Mouse (Mus musculus) left cerebral cortex, adult 2 months (tissue): ENCODE results near the gene Vegfb. TPM values are rescaled to one million over a fixed set of nuclear protein-coding genes. Genes with fewer than 3 reads are reported as not detected.

ENCODE experiments used
- DNase-seq, 2 experiments: peaks; one replicate each; pipeline ENCODE4 v3.0.0; 2021 to 2022; ENCODE audit warnings: low spot score in 2 of 2, mixed read lengths in 1 of 2; ENCODE audit errors: extremely low spot score in 1 of 2
- H3K27ac ChIP-seq: fragments of 200-600 bp; 2 replicates; pipeline ENCODE4 v1.8.1; 2022
- H3K4me3 ChIP-seq: fragments of 200-600 bp; 2 replicates; pipeline ENCODE4 v1.8.1; 2022
- CTCF ChIP-seq: fragments of 200-600 bp; IDR thresholded peaks from 2 replicates; pipeline ENCODE4 v1.8.1; 2022; ENCODE audit warnings: antibody characterized with exemption, mild to moderate bottlenecking, moderate library complexity
- intact Hi-C: fragments of 180-260 bp; cut with DNase I; formaldehyde crosslinking; loops from one replicate; pipeline ENCODE4 v1.15.1; 2025
- total RNA-seq, 2 experiments: library from RNA; stranded (reverse); gene quantifications; 2 replicates each; pipeline ENCODE4 v1.2.3; 2021

The Vegfb gene
- total RNA-seq, 2 experiments from 2014 or later: 89.4 to 101 TPM

DNA sequence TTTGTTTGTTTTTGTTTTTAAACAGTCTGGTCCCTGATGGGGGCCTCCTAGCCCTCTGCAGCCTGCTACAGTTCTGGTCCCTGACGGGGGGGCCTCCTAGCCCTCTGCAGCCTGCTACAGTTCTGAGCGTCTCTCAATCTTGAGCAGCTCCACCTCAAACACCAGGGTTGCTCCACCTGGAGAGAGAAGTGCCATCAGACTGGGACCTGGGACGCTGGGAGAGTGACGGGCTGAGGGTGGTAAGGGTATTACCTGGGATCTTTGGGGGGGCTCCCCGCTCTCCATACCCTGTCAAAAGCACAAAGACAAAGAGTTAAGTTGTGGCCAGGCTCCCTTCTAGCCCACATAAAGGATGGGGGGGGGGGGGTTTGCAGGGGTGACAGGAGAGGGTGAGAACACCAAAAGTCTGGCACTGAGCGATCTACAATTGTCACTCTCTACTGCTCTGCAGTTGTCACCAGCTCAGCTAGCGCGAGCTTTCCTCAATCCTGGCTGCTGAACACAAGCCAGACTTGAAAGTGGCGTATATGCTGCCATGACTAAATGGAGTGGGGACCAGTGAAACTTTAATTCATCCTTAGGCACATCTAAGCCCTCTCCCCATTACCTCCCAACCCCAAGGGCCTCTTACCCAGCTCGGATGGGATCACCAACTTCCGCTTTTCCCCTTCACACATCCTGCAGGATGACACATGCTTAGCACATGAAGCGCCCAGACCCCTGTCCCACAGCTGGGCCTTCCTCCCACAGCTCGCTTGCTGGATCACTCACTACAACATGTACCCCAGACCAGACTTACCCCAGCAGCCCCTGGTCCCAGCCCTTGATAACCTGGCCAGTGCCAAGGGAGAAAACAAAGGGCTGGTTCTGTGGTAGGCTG, 9.5 kb downstream of the Vegfb start:
- peak overlapping the region; percentile 99; the same call in 1 of the 2 replicates for H3K27ac ChIP-seq
- peak overlapping the region; percentile 91 for H3K4me3 ChIP-seq
- DNase-seq: no peak
- TF ChIP-seq CTCF: no peak
- intact Hi-C loops: loop anchor here (2.0 to 5.0 kb wide), 2 partner anchors 36 to 55 kb away; partner anchors contain the start of genes Bad and Gpr137

DNA sequence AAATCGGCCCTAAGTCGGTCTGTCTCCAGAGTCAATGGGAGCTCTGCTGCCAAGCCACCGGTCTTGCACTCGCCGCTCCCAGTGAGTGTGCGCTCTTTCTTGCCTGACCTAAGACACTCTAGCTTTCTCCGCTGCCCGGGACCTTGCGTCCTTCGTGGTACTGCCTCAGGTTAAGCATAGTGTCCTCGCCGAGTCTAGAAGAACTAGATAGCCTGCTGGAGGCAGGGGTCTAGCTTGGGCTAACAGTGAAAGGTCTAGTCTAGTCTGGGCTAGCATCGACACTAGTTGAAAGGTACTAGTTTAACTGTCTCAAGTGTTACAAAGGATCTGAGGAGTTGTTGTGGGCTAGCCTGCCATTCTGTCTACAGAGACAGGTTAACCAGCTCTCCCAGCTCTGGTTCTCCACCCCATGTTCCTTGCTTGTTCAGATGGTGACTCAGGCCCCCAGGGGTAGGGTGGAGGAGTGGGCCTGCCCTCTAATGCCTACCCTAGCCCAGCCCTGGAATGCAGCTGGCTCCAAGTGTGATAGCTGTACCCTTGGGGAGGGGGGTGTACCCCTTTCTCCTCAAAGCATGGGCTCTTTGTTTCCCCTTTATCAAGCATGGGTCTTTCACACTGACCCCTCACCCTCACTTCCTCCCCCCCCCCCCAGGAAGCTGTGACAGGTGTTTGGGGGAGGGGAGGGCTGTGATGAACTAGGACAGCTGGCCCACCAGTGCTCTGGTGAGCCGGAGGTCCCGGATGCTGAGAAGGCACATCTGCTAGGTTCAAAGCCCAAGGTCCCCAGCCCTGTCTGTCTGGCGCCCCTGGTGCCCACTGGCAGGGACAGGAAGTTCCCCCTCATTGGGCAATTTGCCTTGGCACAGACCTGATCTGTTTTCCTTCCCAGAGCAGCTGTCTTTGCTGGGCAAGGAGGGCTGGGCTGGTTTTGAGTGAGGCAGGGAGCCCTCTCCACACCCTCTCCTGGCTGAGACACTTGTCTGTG, 11.6 kb downstream of the Vegfb start, which contains the start of gene Plcb3:
Gene Plcb3 (minus strand): TSS at position 934 of the 985 bp plus-strand sequence.
- Histone ChIP-seq H3K27ac (peak within 1 kb of the TSS; percentile 80), H3K4me3 (peak within 1 kb of the TSS; percentile 92)
- peak; percentile 43 to 68 for DNase-seq
- intact Hi-C loops: loop anchor here (5.0 kb wide), 1 partner anchor 34 kb away; the partner anchor contains the start of genes Bad and Gpr137
- TF ChIP-seq CTCF: peak; percentile 30

DNA sequence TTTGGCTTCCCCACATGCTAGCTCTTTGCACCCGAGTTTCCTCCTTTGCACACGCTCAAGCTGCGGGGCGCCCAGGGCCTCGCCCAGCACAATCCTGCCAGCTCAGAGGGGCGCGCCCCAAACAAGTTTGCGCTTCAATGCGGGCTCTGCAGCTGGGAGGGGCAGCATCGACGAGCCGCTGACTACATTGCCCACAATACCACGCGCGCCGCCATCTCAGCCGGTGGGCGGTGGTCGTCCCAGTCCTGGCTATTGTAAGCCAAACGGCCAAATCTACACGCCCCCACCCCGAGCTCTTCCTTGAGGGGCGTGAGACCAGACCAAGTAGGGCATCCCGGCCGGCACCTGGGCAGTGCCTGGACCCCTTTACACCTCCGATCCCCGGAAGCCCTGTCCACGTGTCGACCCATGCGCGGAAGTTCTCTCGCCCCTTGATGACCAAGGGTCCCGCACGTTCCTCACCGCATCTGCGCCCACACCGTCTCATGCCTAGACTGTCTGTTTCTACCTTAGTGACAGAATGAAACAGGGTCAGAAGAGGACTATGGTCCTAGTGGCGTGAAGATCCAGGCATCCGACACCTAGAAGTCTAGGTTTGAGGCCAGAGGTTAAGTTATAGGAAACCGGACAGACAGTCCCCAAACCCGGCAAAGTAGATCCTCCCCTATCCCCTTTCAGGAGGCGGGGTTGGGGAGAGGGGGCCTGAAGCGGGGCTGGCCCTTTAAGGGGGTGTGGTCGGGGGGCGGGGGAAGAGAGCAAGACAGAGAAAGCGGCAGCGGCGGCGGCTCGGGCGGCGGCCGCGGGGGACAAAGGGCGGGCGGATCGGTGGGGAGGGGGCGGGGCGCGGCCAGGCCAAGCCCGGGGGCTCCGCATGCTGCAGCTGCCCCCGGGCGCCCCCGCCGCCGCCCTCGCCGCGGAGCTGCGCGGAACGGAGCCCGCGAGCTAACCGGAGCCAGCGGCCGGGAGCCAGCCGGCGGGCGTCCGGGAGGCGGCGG, 12.9 kb downstream of the Vegfb start, which contains the start of gene Ppp1r14b:
Gene Ppp1r14b (plus strand): TSS at position 758 of the 995 bp plus-strand sequence.
- Histone ChIP-seq H3K4me3 (peak within 1 kb of the TSS; percentile 92), H3K27ac (peak within 1 kb of the TSS; percentile 80)
- no peak for TF ChIP-seq CTCF
- DNase-seq: peak; percentile 72 to 76
- intact Hi-C loops: loop anchor here (5.0 kb wide), 1 partner anchor 32 kb away; the partner anchor contains the start of genes Bad and Gpr137

DNA sequence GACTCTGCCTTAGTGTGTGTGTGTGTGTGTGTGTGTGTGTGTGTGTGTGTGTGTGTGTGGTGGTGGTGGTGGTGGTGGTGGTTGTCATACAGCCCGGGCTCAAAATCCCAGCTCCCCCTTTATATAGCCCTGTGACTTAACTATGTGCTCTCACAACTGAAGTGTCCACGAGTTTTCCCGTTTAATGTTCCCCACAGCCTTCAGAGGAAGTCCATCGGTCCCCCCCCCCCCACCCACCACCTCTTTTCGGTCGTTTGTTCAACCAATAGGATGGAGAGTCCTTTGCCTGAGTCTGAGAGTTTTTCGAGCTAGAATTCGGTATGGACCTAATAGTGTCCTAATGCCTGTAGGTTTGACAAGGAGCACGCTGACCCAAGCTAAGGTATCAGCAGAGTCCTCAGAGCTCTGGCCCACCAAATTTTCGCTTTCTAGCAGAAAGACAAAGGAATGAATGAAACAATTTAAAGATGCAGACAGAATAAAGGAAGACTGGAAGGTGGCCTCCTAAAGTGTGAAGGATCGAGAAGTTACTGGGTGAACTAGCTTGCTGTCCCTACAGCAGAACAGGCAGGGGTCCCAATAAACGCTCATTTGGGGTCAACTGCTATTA, 13.8 kb downstream of the Vegfb start:
- TF ChIP-seq CTCF: no peak
- no peak for DNase-seq
- Histone ChIP-seq H3K27ac (no peak overlapping the region; the same call in 1 of the 2 replicates), H3K4me3 (peak overlapping the region; percentile 92)
- intact Hi-C loops: no loop called here

DNA sequence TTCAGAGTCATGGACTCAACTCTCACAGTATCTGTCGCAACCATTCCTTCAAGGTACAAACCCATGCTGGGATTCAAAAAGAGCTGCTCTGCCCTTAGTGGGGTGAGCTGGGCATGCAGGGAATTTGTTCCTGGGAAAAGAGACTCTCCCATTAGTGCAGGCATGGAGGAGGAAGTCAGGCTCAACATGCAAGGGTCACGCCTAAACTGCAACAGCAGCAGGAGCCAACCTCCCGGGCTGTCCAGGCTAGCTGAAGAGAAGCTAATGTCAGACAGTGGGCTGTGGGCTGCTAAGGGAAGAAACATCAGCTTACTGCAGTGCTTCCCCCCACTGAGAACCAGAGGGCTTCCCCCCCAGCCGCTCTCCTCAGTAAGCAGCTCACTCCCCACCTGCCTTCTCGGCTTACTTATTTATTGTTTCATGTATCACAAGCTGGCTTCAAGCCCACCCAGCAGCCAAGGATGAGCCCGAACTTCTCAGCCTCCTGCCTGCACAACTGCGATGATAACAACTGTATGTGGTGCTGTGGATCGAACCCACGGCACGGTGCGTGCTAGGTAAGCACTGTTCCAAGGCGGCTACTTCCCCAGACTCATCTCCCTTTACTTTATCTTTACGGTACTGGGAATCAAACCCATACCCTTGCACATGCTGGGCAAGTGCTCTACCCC, 15.1 kb downstream of the Vegfb start:
- TF ChIP-seq CTCF: no peak
- no peak overlapping the region for H3K27ac ChIP-seq
- intact Hi-C loops: no loop called here
- no peak overlapping the region for H3K4me3 ChIP-seq
- no peak for DNase-seq

DNA sequence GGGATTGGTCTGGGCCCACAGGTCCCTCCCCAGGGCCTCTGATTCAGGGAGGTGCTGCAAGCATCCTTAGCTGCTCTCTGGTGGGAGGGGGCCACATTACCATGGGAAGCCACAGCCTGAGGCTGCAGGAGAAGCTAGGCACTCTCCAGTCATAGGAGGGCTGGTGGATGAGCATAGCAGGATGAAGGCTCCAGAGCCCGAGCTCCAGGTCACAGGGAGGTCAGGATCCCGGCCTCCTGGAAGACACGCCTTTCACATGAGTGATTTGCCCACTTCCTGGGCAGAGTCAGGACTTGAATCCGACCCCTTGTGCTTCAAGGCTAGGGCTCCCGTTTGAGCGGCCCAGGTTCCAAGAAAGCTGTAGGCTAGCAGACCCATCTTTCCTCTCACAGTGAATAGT, 15.8 kb downstream of the Vegfb start:
- no peak for DNase-seq
- TF ChIP-seq CTCF: no peak
- intact Hi-C loops: no loop called here
- no peak overlapping the region for H3K27ac ChIP-seq
- no peak overlapping the region for H3K4me3 ChIP-seq

DNA sequence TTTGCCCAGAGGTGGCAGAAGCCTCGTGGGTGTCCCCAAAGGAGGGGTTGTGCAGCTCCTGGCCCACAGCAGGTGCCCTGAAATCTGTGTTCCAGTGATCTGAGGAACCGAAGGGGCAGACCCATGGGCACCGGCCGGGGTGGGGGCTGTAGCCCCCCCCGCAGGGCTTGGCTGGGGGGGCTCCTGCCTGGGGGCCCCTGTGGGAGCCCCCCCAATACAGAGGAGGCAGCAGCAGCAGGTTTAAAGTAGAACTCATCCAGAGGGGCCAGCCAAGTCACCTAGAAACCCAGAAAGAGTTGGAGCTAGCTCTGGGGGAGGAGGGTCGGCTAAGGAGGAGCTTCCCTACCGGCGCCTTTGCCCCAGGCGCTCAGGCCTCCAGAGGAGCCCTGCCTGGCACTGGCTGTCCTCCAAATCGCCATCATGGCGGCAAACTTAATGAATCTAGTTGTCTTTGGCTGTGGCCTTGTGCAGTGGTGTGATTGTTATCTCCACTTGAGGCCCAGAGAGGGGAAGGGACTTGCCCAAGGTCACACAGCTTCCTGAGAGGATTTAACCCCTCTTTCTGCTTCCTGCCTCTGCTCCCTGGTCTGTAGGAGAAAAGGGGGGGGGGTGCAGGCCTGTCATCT, 16.9 kb downstream of the Vegfb start:
- no peak overlapping the region for H3K4me3 ChIP-seq
- no peak overlapping the region for H3K27ac ChIP-seq
- intact Hi-C loops: no loop called here
- no peak for DNase-seq
- TF ChIP-seq CTCF: no peak

DNA sequence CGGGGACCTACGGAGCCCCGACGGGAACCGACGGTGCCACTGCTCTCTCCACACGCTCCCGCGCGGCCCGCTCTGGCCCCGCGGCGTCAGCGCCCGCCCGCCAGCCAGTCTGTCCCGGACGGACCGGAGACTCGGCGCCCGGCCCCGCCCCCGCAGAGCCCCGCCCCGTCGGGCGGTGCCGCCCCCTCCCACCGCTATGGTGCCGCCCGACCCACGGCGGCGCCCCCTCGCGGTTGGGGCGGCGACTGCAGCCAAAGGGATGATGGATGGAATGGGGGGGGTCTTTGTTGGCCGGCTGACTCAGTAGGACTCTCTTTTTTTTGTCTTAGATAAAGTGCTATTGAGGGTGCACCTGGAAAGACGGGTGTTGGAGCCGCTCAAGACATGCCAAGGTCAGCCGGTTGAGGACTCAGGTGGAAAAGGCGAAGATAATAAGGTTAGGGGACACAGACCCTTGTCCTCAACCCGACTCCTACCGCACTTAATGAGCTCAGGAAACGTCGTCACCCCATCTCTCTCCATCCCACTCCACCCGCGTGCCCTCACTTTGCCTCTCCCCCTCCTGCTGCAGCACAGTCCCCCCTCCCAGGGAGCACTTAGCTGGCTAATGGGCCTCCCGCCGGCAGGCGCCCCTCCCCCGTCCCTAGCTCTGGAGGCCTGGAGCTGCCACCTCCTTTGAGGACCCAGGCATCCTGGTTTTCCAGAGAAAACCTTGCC, 17.6 kb downstream of the Vegfb start:
- TF ChIP-seq CTCF: peak; percentile 59
- DNase-seq: peak; percentile 51 to 54
- no peak overlapping the region for H3K27ac ChIP-seq
- intact Hi-C loops: loop anchor here (2.0 kb wide), 1 partner anchor 17 kb away; no protein-coding TSS in a partner anchor
- peak overlapping the region; percentile 49 for H3K4me3 ChIP-seq

DNA sequence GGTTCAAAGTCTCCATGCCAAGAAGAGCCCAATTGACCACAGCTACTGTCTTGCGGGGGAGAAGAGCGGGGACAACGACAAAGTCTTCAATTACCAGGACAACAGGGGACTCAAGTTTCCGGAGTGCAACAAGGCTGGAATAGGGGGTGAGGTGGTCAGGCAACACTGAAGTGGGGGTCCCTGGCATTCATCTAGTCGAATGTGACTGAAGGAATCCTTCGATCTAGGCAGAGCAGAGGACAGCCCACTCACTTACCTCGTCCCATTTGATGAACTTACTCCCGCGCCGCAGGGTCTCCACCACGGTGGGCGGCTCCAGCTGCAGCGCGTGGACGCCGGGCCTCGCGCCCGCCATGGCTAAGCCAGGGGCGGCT, 18.2 kb downstream of the Vegfb start:
- no peak for DNase-seq
- H3K27ac ChIP-seq: no peak overlapping the region
- intact Hi-C loops: loop anchor here (2.0 kb wide), 1 partner anchor 16 kb away; no protein-coding TSS in a partner anchor
- no peak for TF ChIP-seq CTCF
- H3K4me3 ChIP-seq: peak overlapping the region; percentile 49
